Mouse (Mus musculus): ENCODE measurements around the gene Cbfa2t3. TPM values are rescaled to one million over a fixed set of nuclear protein-coding genes. Genes with fewer than 3 reads are reported as not detected.

The Cbfa2t3 gene
- polyA plus RNA-seq, 1 experiment from 2014 or later: 6.0 TPM

GRCm38 (mm10) chr8:122678061-122678895, 20.6 kb downstream of the Cbfa2t3 start:
- Histone ChIP-seq H3K27me3 (ENCODE audit: control insufficient read depth, insufficient read depth, low read length) (peaks cover 60% of the 10 kb centered on the region), H3K27ac (ENCODE audit: low read depth, low read length) (peak overlapping the region; percentile 64), H3K4me2 (ENCODE audit: low read depth, low read length, severe bottlenecking) (peak overlapping the region; percentile 95), H3K4me1 (replicated peaks; ENCODE audit: control insufficient read depth, insufficient read depth, low read length) (peaks cover 4% of the 10 kb centered on the region; the same call in 1 of the 2 replicates), H3K4me3 (ENCODE audit: low read depth, low read length) (peak overlapping the region; percentile 57), H3K9me3 (ENCODE audit: control insufficient read depth, low read length) (no peaks in the 10 kb centered on the region), H3K9ac (ENCODE audit: low read length) (peak overlapping the region; percentile 69), H3K36me3 (ENCODE audit: control insufficient read depth, insufficient read depth, low read length) (no peaks in the 10 kb centered on the region)
- WGBS: under 1% methylated on average over 89 of the region's 127 CpGs
- ATAC-seq (replicated peaks; ENCODE audit: low FRiP score): peak; percentile 74
- peak; percentile 92 for DNase-seq (ENCODE audit: low spot score)

GRCm38 (mm10) chr8:122677481-122678021, 21.4 kb downstream of the Cbfa2t3 start:
- Histone ChIP-seq H3K4me1 (replicated peaks; ENCODE audit: control insufficient read depth, insufficient read depth, low read length) (peaks cover 4% of the 10 kb centered on the region; the same call in 1 of the 2 replicates), H3K27me3 (ENCODE audit: control insufficient read depth, insufficient read depth, low read length) (peaks cover 61% of the 10 kb centered on the region), H3K9ac (ENCODE audit: low read length) (peak overlapping the region; percentile 69), H3K4me2 (ENCODE audit: low read depth, low read length, severe bottlenecking) (peak overlapping the region; percentile 95), H3K27ac (ENCODE audit: low read depth, low read length) (peak overlapping the region; percentile 64), H3K36me3 (ENCODE audit: control insufficient read depth, insufficient read depth, low read length) (no peaks in the 10 kb centered on the region), H3K9me3 (ENCODE audit: control insufficient read depth, low read length) (no peaks in the 10 kb centered on the region), H3K4me3 (ENCODE audit: low read depth, low read length) (peak overlapping the region; percentile 57)
- DNase-seq (ENCODE audit: low spot score) (peak; percentile 57), ATAC-seq (replicated peaks; ENCODE audit: low FRiP score) (0 out of 2 replicates have a peak, but pooled peaks have one; percentile 9)
- under 1% methylated on average over 34 of the region's 35 CpGs for WGBS

- peak overlapping the region; percentile 69 for H3K9ac ChIP-seq (ENCODE audit: low read length)
- peak overlapping the region; percentile 95 for H3K4me2 ChIP-seq (ENCODE audit: low read depth, low read length, severe bottlenecking)
- H3K36me3 ChIP-seq (ENCODE audit: control insufficient read depth, insufficient read depth, low read length): no peaks in the 10 kb centered on the region
- peaks cover 63% of the 10 kb centered on the region for H3K27me3 ChIP-seq (ENCODE audit: control insufficient read depth, insufficient read depth, low read length)
- H3K4me1 ChIP-seq (replicated peaks; ENCODE audit: control insufficient read depth, insufficient read depth, low read length): peaks cover 4% of the 10 kb centered on the region; the same call in 1 of the 2 replicates
- DNase-seq (ENCODE audit: low spot score): peak; percentile 74
- ATAC-seq (replicated peaks; ENCODE audit: low FRiP score): peak; percentile 37
- peak overlapping the region; percentile 64 for H3K27ac ChIP-seq (ENCODE audit: low read depth, low read length)
- no peaks in the 10 kb centered on the region for H3K9me3 ChIP-seq (ENCODE audit: control insufficient read depth, low read length)
- 17% methylated on average over 16 of the region's 16 CpGs for WGBS
- H3K4me3 ChIP-seq (ENCODE audit: low read depth, low read length): peak overlapping the region; percentile 57
Measured at GRCm38 (mm10) chr8:122676621-122677480, 22.1 kb downstream of the Cbfa2t3 start.

GRCm38 (mm10) chr8:122675596-122676420, 23.1 kb downstream of the Cbfa2t3 start:
- Histone ChIP-seq H3K27ac (ENCODE audit: low read depth, low read length) (no peak overlapping the region), H3K9ac (ENCODE audit: low read length) (no peak overlapping the region), H3K4me1 (replicated peaks; ENCODE audit: control insufficient read depth, insufficient read depth, low read length) (peaks cover 4% of the 10 kb centered on the region; the same call in 1 of the 2 replicates), H3K27me3 (ENCODE audit: control insufficient read depth, insufficient read depth, low read length) (peaks cover 60% of the 10 kb centered on the region), H3K4me3 (ENCODE audit: low read depth, low read length) (no peak overlapping the region), H3K4me2 (ENCODE audit: low read depth, low read length, severe bottlenecking) (peak overlapping the region; percentile 95), H3K36me3 (ENCODE audit: control insufficient read depth, insufficient read depth, low read length) (no peaks in the 10 kb centered on the region), H3K9me3 (ENCODE audit: control insufficient read depth, low read length) (no peaks in the 10 kb centered on the region)
- no peak for DNase-seq (ENCODE audit: low spot score)
- ATAC-seq (replicated peaks; ENCODE audit: low FRiP score): no peak
- WGBS: 81% methylated on average over 17 of the region's 17 CpGs

DNA sequence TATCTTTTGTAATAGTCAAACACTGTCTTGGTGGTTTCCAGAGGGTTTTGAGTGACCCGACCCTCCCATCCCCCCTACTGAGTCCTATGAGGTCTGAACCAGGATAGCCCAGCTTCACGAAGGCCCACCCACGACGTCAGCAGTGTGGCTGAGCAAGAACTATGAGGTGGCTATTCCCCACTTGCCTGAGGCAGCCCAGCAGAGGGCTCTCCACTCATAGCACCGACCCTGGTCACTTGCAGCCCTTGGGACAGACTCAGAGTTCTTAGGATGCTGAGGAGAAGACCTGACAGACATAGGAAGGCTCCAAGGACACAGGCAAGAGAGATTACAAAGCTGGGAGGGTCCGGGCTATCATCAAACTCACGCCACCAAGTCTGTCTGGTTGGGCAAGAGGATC, 23.9 kb downstream of the Cbfa2t3 start:
- Histone ChIP-seq H3K4me3 (ENCODE audit: low read depth, low read length) (no peak overlapping the region), H3K9me3 (ENCODE audit: control insufficient read depth, low read length) (no peaks in the 10 kb centered on the region), H3K9ac (ENCODE audit: low read length) (no peak overlapping the region), H3K4me1 (replicated peaks; ENCODE audit: control insufficient read depth, insufficient read depth, low read length) (peaks cover 4% of the 10 kb centered on the region; the same call in 1 of the 2 replicates), H3K27me3 (ENCODE audit: control insufficient read depth, insufficient read depth, low read length) (peaks cover 54% of the 10 kb centered on the region), H3K4me2 (ENCODE audit: low read depth, low read length, severe bottlenecking) (no peak overlapping the region), H3K36me3 (ENCODE audit: control insufficient read depth, insufficient read depth, low read length) (no peaks in the 10 kb centered on the region), H3K27ac (ENCODE audit: low read depth, low read length) (no peak overlapping the region)
- ATAC-seq (replicated peaks; ENCODE audit: low FRiP score): no peak
- 43% methylated on average over 7 of the region's 7 CpGs for WGBS
- no peak for DNase-seq (ENCODE audit: low spot score)

DNA sequence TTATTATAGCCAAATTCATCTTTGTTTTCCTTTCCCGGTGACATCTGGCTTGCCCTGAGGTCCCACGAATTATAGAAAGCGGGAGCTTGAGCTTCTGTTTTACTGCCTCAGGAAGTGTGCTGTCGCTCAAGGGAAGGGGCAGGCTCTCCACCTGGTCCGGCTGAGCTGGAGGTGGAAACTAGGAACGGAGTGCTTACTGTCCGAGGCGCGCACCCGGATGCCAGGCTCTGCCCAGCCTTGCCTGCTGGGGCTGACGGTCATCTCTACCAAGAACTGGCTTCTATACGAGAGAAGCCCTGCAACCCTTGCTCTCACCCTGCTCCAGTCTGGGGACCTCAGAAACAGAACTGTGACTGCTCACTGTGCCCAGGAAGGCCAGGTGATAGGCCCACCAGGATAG, 24.9 kb downstream of the Cbfa2t3 start:
- Histone ChIP-seq H3K27me3 (ENCODE audit: control insufficient read depth, insufficient read depth, low read length) (peaks cover 45% of the 10 kb centered on the region), H3K4me1 (replicated peaks; ENCODE audit: control insufficient read depth, insufficient read depth, low read length) (peaks cover 4% of the 10 kb centered on the region; the same call in 1 of the 2 replicates), H3K9me3 (ENCODE audit: control insufficient read depth, low read length) (no peaks in the 10 kb centered on the region), H3K4me2 (ENCODE audit: low read depth, low read length, severe bottlenecking) (no peak overlapping the region), H3K36me3 (ENCODE audit: control insufficient read depth, insufficient read depth, low read length) (no peaks in the 10 kb centered on the region), H3K9ac (ENCODE audit: low read length) (no peak overlapping the region), H3K4me3 (ENCODE audit: low read depth, low read length) (no peak overlapping the region), H3K27ac (ENCODE audit: low read depth, low read length) (no peak overlapping the region)
- DNase-seq (ENCODE audit: low spot score) (no peak), ATAC-seq (replicated peaks; ENCODE audit: low FRiP score) (no peak)
- WGBS: 84% methylated on average over 12 of the region's 12 CpGs

DNA sequence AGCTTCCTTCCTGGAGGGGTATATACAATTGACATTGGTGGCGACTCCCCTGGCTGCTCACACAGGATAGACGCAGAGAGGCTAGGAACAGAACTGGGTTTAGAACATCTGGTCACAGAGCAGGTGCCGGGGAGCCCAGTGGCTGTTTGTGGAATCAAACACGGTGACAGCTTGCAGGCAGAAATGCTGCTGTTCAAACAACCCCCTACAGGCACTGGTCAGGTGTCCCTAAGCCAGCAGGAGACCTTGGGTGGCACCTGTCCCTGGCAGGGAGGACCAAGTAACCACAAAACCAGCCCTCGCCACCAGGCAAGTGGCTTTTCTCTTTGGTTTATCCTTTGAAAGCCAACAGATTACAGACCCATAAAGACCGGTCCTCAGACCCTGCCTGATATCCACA, 27.0 kb downstream of the Cbfa2t3 start:
- Histone ChIP-seq H3K27ac (ENCODE audit: low read depth, low read length) (no peak overlapping the region), H3K36me3 (ENCODE audit: control insufficient read depth, insufficient read depth, low read length) (no peaks in the 10 kb centered on the region), H3K9ac (ENCODE audit: low read length) (no peak overlapping the region), H3K4me3 (ENCODE audit: low read depth, low read length) (no peak overlapping the region), H3K9me3 (ENCODE audit: control insufficient read depth, low read length) (no peaks in the 10 kb centered on the region), H3K27me3 (ENCODE audit: control insufficient read depth, insufficient read depth, low read length) (peaks cover 24% of the 10 kb centered on the region), H3K4me1 (replicated peaks; ENCODE audit: control insufficient read depth, insufficient read depth, low read length) (no peaks in the 10 kb centered on the region; the same call in 1 of the 2 replicates), H3K4me2 (ENCODE audit: low read depth, low read length, severe bottlenecking) (no peak overlapping the region)
- no peak for ATAC-seq (replicated peaks; ENCODE audit: low FRiP score)
- 77% methylated on average over 6 of the region's 6 CpGs for WGBS
- no peak for DNase-seq (ENCODE audit: low spot score)
